Mouse (Mus musculus): ENCODE data around the gene Olfr1032.

DNA sequence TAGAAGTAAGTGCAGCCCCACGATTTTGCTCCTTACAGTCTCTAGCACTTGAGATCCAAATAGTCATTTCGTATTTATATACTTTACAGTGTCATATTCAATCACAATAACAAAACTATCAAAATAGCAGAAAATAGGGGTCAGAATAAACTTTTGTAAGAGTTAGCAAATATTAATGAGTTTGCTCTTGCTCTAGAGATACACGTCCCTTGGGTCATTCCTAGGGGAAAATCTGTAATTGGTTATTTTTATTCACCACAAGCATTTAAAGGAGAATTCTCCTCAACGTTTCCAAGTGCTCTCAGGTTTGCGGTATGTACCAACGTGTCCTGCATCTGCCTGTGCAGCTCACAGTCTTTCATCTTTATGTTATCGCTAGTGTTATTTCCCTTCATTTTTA, at the start of gene Olfr1032:
- no peak for TF ChIP-seq CTCF (IDR thresholded peaks at IDR 0.05; ENCODE audit: control insufficient read depth, insufficient read depth, insufficient read length)
- no peak for TF ChIP-seq USF1 (IDR thresholded peaks at IDR 0.05; ENCODE audit: low read depth)
- no peak for TF ChIP-seq MYOG (IDR thresholded peaks at IDR 0.05; ENCODE audit: control insufficient read depth, extremely low read depth, insufficient read length)
- no peak for TF ChIP-seq CEBPB (IDR thresholded peaks at IDR 0.05; ENCODE audit: low read depth)
- TF ChIP-seq MAX (IDR thresholded peaks at IDR 0.05) = no peak
- no peak for TF ChIP-seq FOSL1 (IDR thresholded peaks at IDR 0.05; ENCODE audit: insufficient read depth, low read length, poor library complexity, severe bottlenecking)

Data from C2C12 (cell line).